Mouse (Mus musculus): ENCODE measurements around the gene Hadha.

- TF ChIP-seq POLR2A (IDR thresholded peaks at IDR 0.05; ENCODE audit: borderline replicate concordance, extremely low read depth, low read depth, low read length) (no peak), CTCF (IDR thresholded peaks at IDR 0.05; ENCODE audit: insufficient read depth, low read length) (no peak)
Measured at GRCm38 (mm10) chr5:30098260-30098659, 56.7 kb downstream of the Hadha start.

Data from lung, adult 2 months (tissue).